Mouse (Mus musculus): ENCODE measurements around the gene Gfod1. TPM values are rescaled to one million over a fixed set of nuclear protein-coding genes. Genes with fewer than 3 reads are reported as not detected.

The Gfod1 gene
- total RNA-seq, 2 experiments from 2014 or later: 28.8 to 34.0 TPM

- intact Hi-C loops (cut with DNase I): loop anchor here (2.0 kb wide), 1 partner anchor 36 kb away; no protein-coding TSS in a partner anchor
- DNase-seq: no peak
These were observed 36.8 kb downstream of the Gfod1 start for GRCm38 (mm10) chr13:43267216-43267615.

GRCm38 (mm10) chr13:43266333-43266732 lies 37.6 kb downstream of the Gfod1 start:
- peak in 1 of 2 experiments; percentile 49 for DNase-seq
- intact Hi-C loops (cut with DNase I): loop anchor here (2.0 kb wide), 1 partner anchor 36 kb away; no protein-coding TSS in a partner anchor

- intact Hi-C loops (cut with DNase I): loop anchor here (2.0 kb wide), 1 partner anchor 64 kb away; no protein-coding TSS in a partner anchor
- DNase-seq: no peak
These were observed 38.9 kb downstream of the Gfod1 start for GRCm38 (mm10) chr13:43265116-43265515.

- no peak for DNase-seq
- intact Hi-C loops (cut with DNase I): loop anchor here (2.0 kb wide), 1 partner anchor 63 kb away; no protein-coding TSS in a partner anchor
These were observed 40.3 kb downstream of the Gfod1 start for GRCm38 (mm10) chr13:43263646-43264045.

- DNase-seq: peak; percentile 70 to 72
- intact Hi-C loops (cut with DNase I): no loop called here
These were observed 41.7 kb downstream of the Gfod1 start for GRCm38 (mm10) chr13:43262114-43262739.

- DNase-seq: no peak
- intact Hi-C loops (cut with DNase I): no loop called here
These were observed 42.7 kb downstream of the Gfod1 start for GRCm38 (mm10) chr13:43261287-43261686.

- DNase-seq: no peak
- intact Hi-C loops (cut with DNase I): no loop called here
These were observed 43.2 kb downstream of the Gfod1 start for GRCm38 (mm10) chr13:43260731-43261130.

GRCm38 (mm10) chr13:43256447-43256846 lies 47.5 kb downstream of the Gfod1 start:
- intact Hi-C loops (cut with DNase I): no loop called here
- DNase-seq: no peak

GRCm38 (mm10) chr13:43253526-43253925 lies 50.4 kb downstream of the Gfod1 start:
- intact Hi-C loops (cut with DNase I): no loop called here
- DNase-seq: peak in 1 of 2 experiments; percentile 51

- intact Hi-C loops (cut with DNase I): no loop called here
These were observed 51.7 kb downstream of the Gfod1 start for GRCm38 (mm10) chr13:43252105-43252790.

GRCm38 (mm10) chr13:43251391-43251790 lies 52.6 kb downstream of the Gfod1 start:
- intact Hi-C loops (cut with DNase I): no loop called here

More at GRCm38 (mm10) chr13:43252105-43252790, 51.7 kb downstream of the Gfod1 start:
- no peak for DNase-seq

GRCm38 (mm10) chr13:43250653-43251052 lies 53.3 kb downstream of the Gfod1 start:
- no peak for DNase-seq
- intact Hi-C loops (cut with DNase I): no loop called here

More at GRCm38 (mm10) chr13:43251391-43251790, 52.6 kb downstream of the Gfod1 start:
- DNase-seq: no peak

GRCm38 (mm10) chr13:43250106-43250505 lies 53.9 kb downstream of the Gfod1 start:
- DNase-seq: no peak
- intact Hi-C loops (cut with DNase I): no loop called here

- intact Hi-C loops (cut with DNase I): no loop called here
- no peak for DNase-seq
These were observed 55.6 kb downstream of the Gfod1 start for GRCm38 (mm10) chr13:43248381-43248780.

- intact Hi-C loops (cut with DNase I): no loop called here
- no peak for DNase-seq
These were observed 57.1 kb downstream of the Gfod1 start for GRCm38 (mm10) chr13:43246876-43247275.

GRCm38 (mm10) chr13:43243793-43244192 lies 60.2 kb downstream of the Gfod1 start:
- DNase-seq: no peak
- intact Hi-C loops (cut with DNase I): no loop called here

GRCm38 (mm10) chr13:43243240-43243639 lies 60.7 kb downstream of the Gfod1 start:
- intact Hi-C loops (cut with DNase I): no loop called here
- no peak for DNase-seq

- no peak for DNase-seq
- intact Hi-C loops (cut with DNase I): no loop called here
These were observed 62.2 kb downstream of the Gfod1 start for GRCm38 (mm10) chr13:43241750-43242149.

- peak; percentile 60 to 70 for DNase-seq
- intact Hi-C loops (cut with DNase I): no loop called here
These were observed 62.9 kb downstream of the Gfod1 start for GRCm38 (mm10) chr13:43241069-43241468.

GRCm38 (mm10) chr13:43239790-43240216 lies 64.2 kb downstream of the Gfod1 start:
- intact Hi-C loops (cut with DNase I): no loop called here
- peak in 1 of 2 experiments; percentile 54 for DNase-seq

GRCm38 (mm10) chr13:43236630-43237029 lies 67.3 kb downstream of the Gfod1 start:
- intact Hi-C loops (cut with DNase I): loop anchor here (2.0 kb wide), 1 partner anchor 66 kb away; no protein-coding TSS in a partner anchor
- DNase-seq: peak; percentile 75 to 76

GRCm38 (mm10) chr13:43235982-43236381 lies 68.0 kb downstream of the Gfod1 start:
- intact Hi-C loops (cut with DNase I): loop anchor here (2.0 kb wide), 1 partner anchor 67 kb away; no protein-coding TSS in a partner anchor
- DNase-seq: no peak
